Mouse (Mus musculus) bone marrow, adult 2 months (tissue): Measurements from ENCODE around the gene Cd5l.

ENCODE experiments used
- CTCF ChIP-seq: fragments of 200-500 bp; IDR thresholded peaks from 2 replicates; pipeline ENCODE4 v1.5.1; 2011; ENCODE audit warnings: low read length, control low read depth; ENCODE audit not compliant: control insufficient read depth, insufficient read depth
- POLR2A ChIP-seq: fragments of 200-500 bp; IDR thresholded peaks from 2 replicates; pipeline ENCODE4 v1.6.1; 2011; ENCODE audit warnings: low read depth, mild to moderate bottlenecking, control low read depth, low read length, borderline replicate concordance; ENCODE audit not compliant: control insufficient read depth

GRCm38 (mm10) chr3:87401321-87401720 lies 43.6 kb downstream of the Cd5l start:
- TF ChIP-seq CTCF (no peak), POLR2A (no peak)
